Mouse (Mus musculus) ovary, postnatal 10 days (tissue): ENCODE measurements around the gene Fam45a.
"Not testable (repeated sequence)": the region's sequence is repeated elsewhere in the genome, so short reads cannot be mapped to it uniquely, and the experiment has no call there.

Experiments used
- DNase-seq: peaks from one replicate; pipeline ENCODE4 v3.0.0; 2022; ENCODE audit warnings: low spot score

The Fam45a gene

DNA sequence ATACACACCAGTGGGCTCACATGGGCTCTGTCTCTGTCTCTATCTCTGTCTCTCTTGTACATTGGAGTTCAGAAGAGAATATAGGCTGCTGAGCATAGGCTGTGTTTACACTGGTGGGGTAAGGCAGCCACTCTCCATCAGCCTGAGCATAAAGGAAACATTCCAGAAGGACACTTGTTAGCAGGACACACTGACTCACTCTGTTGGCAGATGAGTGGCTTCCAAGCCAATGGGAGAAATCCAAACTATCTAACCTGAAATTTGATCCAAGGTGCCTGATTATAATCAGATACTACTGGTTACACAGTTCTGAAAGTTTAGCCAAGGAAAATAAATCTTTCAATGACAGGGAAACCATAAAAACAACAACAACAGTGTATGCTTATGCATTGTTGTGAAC, 34.3 kb downstream of the Fam45a start:
- DNase-seq = no peak

DNA sequence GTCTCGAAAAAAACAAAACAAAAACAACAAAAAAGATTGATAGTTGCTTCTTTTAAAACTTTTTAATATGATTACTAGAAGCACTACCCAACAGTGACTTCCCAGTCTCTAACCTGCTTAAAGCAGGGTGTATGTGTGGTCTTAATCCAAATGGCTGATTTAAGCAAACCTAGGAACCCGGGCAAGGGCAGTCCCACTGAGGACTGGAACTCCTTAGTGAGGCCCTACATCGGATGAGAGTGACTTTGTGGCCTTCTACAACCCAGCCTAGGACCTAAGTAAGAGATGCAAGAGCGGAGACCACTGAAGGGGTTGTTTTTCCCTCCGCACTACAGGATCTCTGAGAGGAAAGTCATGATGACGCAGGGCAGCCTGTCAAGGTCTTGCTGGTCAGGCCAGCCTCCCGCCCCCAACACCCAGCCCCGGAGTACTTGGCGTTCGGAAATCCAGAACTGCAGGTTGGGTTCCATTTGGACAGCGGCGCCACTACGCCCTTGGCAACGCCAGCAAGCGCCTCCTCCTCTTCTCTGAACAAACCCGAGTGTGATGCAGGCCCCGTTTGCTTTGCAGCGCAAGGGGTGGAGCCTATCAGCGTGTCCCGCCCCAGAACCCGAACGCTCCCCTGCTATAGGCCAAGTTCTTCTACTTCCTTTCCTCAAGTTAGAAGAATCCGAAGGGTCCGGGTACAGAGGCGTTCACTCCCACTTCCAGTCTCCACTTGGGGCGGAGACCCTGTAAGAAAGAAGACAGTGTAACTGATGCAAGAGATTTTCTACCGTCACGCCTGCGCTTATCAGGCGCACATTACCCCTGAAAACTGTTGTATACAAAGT, 49.7 kb downstream of the Fam45a start, which contains the start of gene Sfxn4:
Gene Sfxn4 (minus strand): TSS at position 612 of the 833 bp plus-strand sequence.
- peak; percentile 74 for DNase-seq

DNA sequence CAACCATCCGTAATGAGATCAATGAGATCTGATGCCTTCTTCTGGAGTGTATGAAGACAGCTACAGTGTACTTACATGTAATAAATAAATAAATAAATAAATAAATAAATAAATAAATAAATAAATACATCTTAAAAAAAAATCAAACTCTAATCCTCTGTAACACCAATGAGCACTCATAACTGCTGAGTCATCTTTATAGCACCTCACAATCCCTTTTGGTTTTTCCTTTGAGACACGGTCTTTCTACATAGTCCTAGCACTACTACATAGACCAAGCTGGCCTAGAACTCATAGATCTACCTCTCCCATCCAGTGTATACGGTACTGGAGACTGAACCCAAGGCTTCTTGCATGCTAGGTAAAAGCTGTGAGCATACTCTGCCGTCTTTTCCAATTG, 54.8 kb downstream of the Fam45a start:
- not testable (repeated sequence) for DNase-seq

DNA sequence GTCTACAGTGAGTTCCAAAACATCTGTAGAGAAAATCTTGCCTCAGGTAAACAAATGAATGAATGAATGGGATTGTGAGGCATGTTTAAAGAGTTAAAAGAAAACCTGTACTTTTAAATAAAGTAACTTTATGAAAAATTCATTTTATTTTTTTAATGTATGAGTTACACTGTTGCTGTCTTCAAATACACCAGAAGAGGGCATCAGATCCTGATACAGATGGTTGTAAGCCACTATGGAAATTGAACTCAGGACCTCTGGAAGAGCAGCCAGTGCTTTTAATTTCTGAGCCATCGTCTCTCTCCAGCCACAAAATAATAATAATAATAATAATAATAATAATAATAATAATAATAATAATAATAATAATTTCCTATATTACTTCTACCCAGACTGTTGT, 59.1 kb downstream of the Fam45a start:
- DNase-seq = no peak

DNA sequence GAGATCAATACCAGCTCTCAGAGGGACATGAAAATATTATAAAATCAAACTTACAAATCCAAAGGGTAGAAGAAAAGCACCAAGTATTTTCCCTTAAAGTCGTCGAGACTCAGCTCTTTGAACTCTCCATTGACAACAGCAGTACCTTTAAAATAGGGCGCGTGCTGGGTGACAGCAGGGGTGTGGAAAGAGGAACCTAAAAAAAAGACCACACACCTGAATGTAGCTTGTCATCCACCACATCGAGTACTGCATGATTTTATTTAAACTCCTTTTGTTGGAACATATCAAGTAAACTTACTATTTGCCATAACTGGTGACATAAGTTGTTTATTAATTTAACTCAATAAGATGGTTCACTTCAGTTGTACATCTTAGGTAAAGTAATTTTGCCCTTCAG, 60.0 kb downstream of the Fam45a start:
- no peak for DNase-seq

DNA sequence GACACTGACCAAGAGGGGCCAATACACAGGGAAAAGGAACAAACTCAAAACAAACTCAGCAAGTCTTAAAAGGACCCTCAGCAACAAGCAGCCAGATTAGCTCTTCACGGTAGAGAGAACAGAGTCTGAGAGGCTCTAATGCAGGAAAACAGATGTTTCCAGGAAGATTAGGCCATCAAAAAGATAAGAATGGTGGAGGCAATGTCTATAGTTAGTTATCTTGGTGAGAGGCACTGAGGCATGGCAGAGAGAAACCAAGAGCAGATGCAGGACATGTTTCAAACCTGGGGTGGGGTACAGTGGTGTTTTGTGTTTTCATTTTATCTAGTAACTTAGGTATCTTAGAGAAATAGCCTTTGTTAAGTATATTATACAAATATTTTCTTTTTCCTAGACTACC, 60.9 kb downstream of the Fam45a start:
- no peak for DNase-seq

DNA sequence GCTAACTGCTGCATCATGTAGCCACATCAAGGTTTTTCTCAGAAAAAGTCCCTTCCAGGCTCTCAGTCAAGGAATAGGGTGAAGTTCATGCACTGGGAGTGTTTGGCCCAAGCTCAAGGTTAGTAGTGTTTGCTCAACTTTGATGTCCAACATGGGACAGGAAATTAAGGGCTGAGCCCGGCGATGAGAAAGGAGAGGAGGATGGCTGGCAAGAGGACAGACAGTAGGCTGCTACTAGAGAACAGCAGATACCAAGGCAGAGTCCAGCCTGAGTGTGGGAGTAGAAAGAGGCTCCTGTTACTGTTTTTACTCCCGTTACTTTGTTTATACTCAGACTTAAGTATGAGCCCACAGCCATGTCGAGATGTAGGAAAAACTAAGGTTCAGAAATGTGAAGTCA, 62.1 kb downstream of the Fam45a start:
- no peak for DNase-seq

DNA sequence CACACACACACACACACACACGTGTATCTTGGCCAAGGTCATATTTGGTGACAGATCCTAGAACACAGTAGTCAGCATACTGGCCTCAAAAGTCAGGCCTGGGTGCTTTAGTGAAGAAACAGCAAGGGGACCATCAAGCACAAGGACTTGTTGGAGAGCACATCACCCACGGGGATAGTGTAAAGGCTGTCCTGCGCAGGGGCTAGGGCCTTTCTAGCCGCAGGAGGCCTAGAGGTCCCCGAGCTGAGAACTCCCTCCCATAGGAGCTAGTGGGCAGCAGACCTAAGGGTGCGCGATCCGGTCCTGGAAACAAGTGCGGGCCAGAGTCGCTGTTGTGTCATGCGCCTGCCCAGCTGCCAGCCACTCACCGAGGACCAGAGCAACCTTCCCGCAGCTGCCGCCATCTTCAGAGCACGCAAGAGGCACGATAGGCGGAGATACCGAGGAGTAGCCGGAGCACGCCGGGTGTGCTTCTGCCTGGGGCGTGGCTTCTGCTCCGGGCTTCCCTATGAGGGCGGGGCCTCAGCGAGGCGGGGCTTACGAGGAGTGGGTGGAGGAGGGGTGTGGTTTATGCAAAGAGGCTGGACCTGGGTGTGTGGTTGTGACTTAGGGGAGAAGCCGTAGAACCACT, 62.8 kb downstream of the Fam45a start, which contains the start of gene Prdx3:
Gene Prdx3 (minus strand): TSS at position 493 of the 631 bp plus-strand sequence.
- peak; percentile 78 for DNase-seq

DNA sequence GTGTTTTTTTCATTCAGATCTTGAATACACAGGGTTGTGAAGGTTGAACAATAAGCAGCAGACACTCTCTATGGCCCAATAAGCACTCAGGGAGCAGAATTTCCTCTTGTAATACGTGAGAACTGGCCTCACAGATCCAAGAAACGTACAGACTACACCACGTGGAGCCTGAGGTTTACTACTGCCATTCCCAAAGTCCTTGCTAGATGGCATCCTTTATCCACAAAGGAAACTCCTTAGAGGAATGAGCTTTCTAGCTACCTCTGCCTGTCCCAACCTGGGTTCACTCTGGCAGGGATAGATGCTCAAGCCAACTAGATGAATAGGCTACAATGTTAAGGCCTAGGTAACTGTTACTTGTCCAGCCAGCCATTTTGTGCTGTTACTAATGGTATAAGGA, 71.7 kb downstream of the Fam45a start:
- no peak for DNase-seq
